ENCODE assay signal across 21 mouse cellular contexts in genomic region chr14:105830701-105831100, GRCm38 (mm10).
A peak's percentile ranks its signal among the peaks of the same experiment; 100 is the strongest.
DNase-seq lines count a peak whose midpoint lies in the region; ATAC-seq lines count a peak whose summit lies in the region.
"Had no signal": no experiment of that assay in that cellular context is flagged by ENCODE, and none has a peak within 500 bp of the region (broad histone marks: within the 10 kb centered on the region; RNA-seq: fewer than 3 reads in every experiment).

No protein-coding gene starts in this region.

- no peaks in the 10 kb centered on the region for H3K27me3 ChIP-seq in embryonic facial prominence, embryonic 14.5 days (replicated peaks; ENCODE audit: control insufficient read depth, insufficient read depth, low read length)
- H3K27me3 ChIP-seq in embryonic facial prominence, embryonic 10.5 days (replicated peaks; ENCODE audit: low read depth, poor library complexity, severe bottlenecking) = no peaks in the 10 kb centered on the region
- no peaks in the 10 kb centered on the region for H3K27me3 ChIP-seq in heart, embryonic 16.5 days (ENCODE audit: control insufficient read depth, insufficient read depth, low read length)
- no peaks in the 10 kb centered on the region for H3K27me3 ChIP-seq in lung, embryonic 16.5 days (ENCODE audit: control insufficient read depth, insufficient read depth, low read depth, low read length)
- no peaks in the 10 kb centered on the region for H3K27me3 ChIP-seq in forebrain, embryonic 11.5 days (ENCODE audit: control insufficient read depth, insufficient read depth, low read length)
- H3K27me3 ChIP-seq: limb, embryonic 12.5 days; megakaryocyte, embryonic 14.5 days; stomach, embryonic 15.5 days had no signal

- H3K9ac ChIP-seq in embryonic facial prominence, embryonic 14.5 days (ENCODE audit: low read depth, low read length) = no peak overlapping the region
- H3K9ac ChIP-seq in heart, embryonic 16.5 days (ENCODE audit: low read length) = no peak overlapping the region
- H3K9ac ChIP-seq in lung, embryonic 16.5 days (ENCODE audit: low read length) = no peak overlapping the region
- H3K9ac ChIP-seq in forebrain, embryonic 11.5 days (ENCODE audit: low read length) = no peak overlapping the region
- H3K9ac ChIP-seq: limb, embryonic 12.5 days; liver, embryonic 14.5 days; stomach, embryonic 15.5 days had no signal

- WGBS in embryonic facial prominence, embryonic 14.5 days = 78% methylated on average over 12 of the region's 12 CpGs
- 93% methylated on average over 12 of the region's 12 CpGs for WGBS in embryonic facial prominence, embryonic 10.5 days
- 52% methylated on average over 12 of the region's 12 CpGs for WGBS in heart, embryonic 16.5 days
- WGBS in lung, embryonic 16.5 days = 49% methylated on average over 12 of the region's 12 CpGs
- WGBS in forebrain, embryonic 11.5 days = 93% methylated on average over 12 of the region's 12 CpGs

- no peaks in the 10 kb centered on the region for H3K36me3 ChIP-seq in embryonic facial prominence, embryonic 14.5 days (ENCODE audit: control insufficient read depth, insufficient read depth, low read length)
- no peaks in the 10 kb centered on the region for H3K36me3 ChIP-seq in embryonic facial prominence, embryonic 10.5 days (replicated peaks)
- no peaks in the 10 kb centered on the region for H3K36me3 ChIP-seq in heart, embryonic 16.5 days (ENCODE audit: control insufficient read depth, insufficient read depth)
- H3K36me3 ChIP-seq in lung, embryonic 16.5 days (ENCODE audit: control insufficient read depth, insufficient read depth, low read length) = no peaks in the 10 kb centered on the region
- no peaks in the 10 kb centered on the region for H3K36me3 ChIP-seq in forebrain, embryonic 11.5 days (ENCODE audit: control insufficient read depth, insufficient read depth, low read length)
- H3K36me3 ChIP-seq: limb, embryonic 12.5 days; stomach, embryonic 15.5 days had no signal

- 0 out of 2 replicates have a peak overlapping the region, but pooled peaks have one; percentile 5 for H3K4me2 ChIP-seq in embryonic facial prominence, embryonic 14.5 days (ENCODE audit: low read depth, low read length)
- peak overlapping the region; percentile 3; the same call in 1 of the 2 replicates for H3K4me2 ChIP-seq in heart, embryonic 16.5 days (ENCODE audit: low read depth, low read length)
- H3K4me2 ChIP-seq in lung, embryonic 16.5 days (ENCODE audit: low read depth, low read length) = 0 out of 2 replicates have a peak overlapping the region, but pooled peaks have one; percentile 7
- no peak overlapping the region for H3K4me2 ChIP-seq in forebrain, embryonic 11.5 days (ENCODE audit: low read depth, low read length, severe bottlenecking)
- H3K4me2 ChIP-seq: limb, embryonic 12.5 days; stomach, embryonic 15.5 days had no signal

- no peak overlapping the region for H3K27ac ChIP-seq in embryonic facial prominence, embryonic 14.5 days (replicated peaks; ENCODE audit: low read depth, low read length)
- H3K27ac ChIP-seq in embryonic facial prominence, embryonic 10.5 days (replicated peaks) = no peak overlapping the region
- 0 out of 2 replicates have a peak overlapping the region, but pooled peaks have one; percentile 9 for H3K27ac ChIP-seq in heart, embryonic 16.5 days (ENCODE audit: low read length)
- peak overlapping the region; percentile 61 for H3K27ac ChIP-seq in lung, embryonic 16.5 days (ENCODE audit: low read length)
- no peak overlapping the region for H3K27ac ChIP-seq in forebrain, embryonic 11.5 days (ENCODE audit: low read depth, low read length)
- H3K27ac ChIP-seq: hindbrain, postnatal 0 days; layer of hippocampus, adult 2 months; limb, embryonic 12.5 days; liver, embryonic 14.5 days; stomach, embryonic 15.5 days had no signal

- no peaks in the 10 kb centered on the region for H3K4me1 ChIP-seq in embryonic facial prominence, embryonic 14.5 days (ENCODE audit: control insufficient read depth, insufficient read depth, low read length)
- H3K4me1 ChIP-seq in embryonic facial prominence, embryonic 10.5 days = no peaks in the 10 kb centered on the region
- H3K4me1 ChIP-seq in heart, embryonic 16.5 days (ENCODE audit: control insufficient read depth, insufficient read depth, low read length) = peaks cover 4% of the 10 kb centered on the region
- H3K4me1 ChIP-seq in lung, embryonic 16.5 days (replicated peaks; ENCODE audit: control insufficient read depth, insufficient read depth, low read length) = no peaks in the 10 kb centered on the region
- H3K4me1 ChIP-seq in forebrain, embryonic 11.5 days (replicated peaks; ENCODE audit: control insufficient read depth, insufficient read depth, low read length) = no peaks in the 10 kb centered on the region
- H3K4me1 ChIP-seq: megakaryocyte, embryonic 14.5 days; stomach, embryonic 15.5 days had no signal

- DNase-seq in embryonic facial prominence, embryonic 14.5 days (ENCODE audit: low spot score) = no peak
- no peak for DNase-seq in embryonic facial prominence, embryonic 10.5 days (ENCODE audit: low spot score)
- no peak for DNase-seq in heart, postnatal 36 days
- DNase-seq in testis, postnatal 10 days (ENCODE audit: low spot score) = peak; percentile 54
- DNase-seq in thymus, postnatal 10 days (ENCODE audit: low spot score in 2 of 2) = no peak
- no peak for DNase-seq in forebrain, embryonic 11.5 days (ENCODE audit: low spot score)
- DNase-seq: adrenal gland, postnatal 10 days; cerebellum, adult 11-12 months; kidney, adult 11 months; kidney, postnatal 10 days; thymus, postnatal 25 days had no signal

- ATAC-seq in embryonic facial prominence, embryonic 14.5 days (ENCODE audit: low read depth) = no peak
- peak; percentile 52 for ATAC-seq in heart, embryonic 16.5 days (replicated peaks; ENCODE audit: extremely low read depth, insufficient read depth, low FRiP score)
- ATAC-seq in lung, embryonic 16.5 days (ENCODE audit: low read depth) = peak; percentile 95
- ATAC-seq in forebrain, embryonic 11.5 days (replicated peaks; ENCODE audit: low FRiP score) = no peak
- ATAC-seq: forebrain, embryonic 16.5 days; hindbrain, postnatal 0 days; midbrain, embryonic 16.5 days had no signal

- intact Hi-C loops in heart, postnatal 36 days (cut with DNase I) = no loop called here

- H3K4me3 ChIP-seq in embryonic facial prominence, embryonic 14.5 days (ENCODE audit: low read depth, low read length) = no peak overlapping the region
- H3K4me3 ChIP-seq in embryonic facial prominence, embryonic 10.5 days = no peak overlapping the region
- H3K4me3 ChIP-seq in heart, embryonic 16.5 days (ENCODE audit: low read length) = no peak overlapping the region
- H3K4me3 ChIP-seq in lung, embryonic 16.5 days (ENCODE audit: low read length) = no peak overlapping the region
- H3K4me3 ChIP-seq in forebrain, embryonic 11.5 days (ENCODE audit: low read depth, low read length) = no peak overlapping the region
- H3K4me3 ChIP-seq: layer of hippocampus, adult 2 months; limb, embryonic 12.5 days; megakaryocyte, embryonic 14.5 days; stomach, embryonic 15.5 days had no signal

- no peaks in the 10 kb centered on the region for H3K9me3 ChIP-seq in embryonic facial prominence, embryonic 14.5 days (ENCODE audit: control insufficient read depth, low read length)
- H3K9me3 ChIP-seq in embryonic facial prominence, embryonic 10.5 days = no peaks in the 10 kb centered on the region
- H3K9me3 ChIP-seq in heart, embryonic 16.5 days (replicated peaks; ENCODE audit: control insufficient read depth, low read length) = no peaks in the 10 kb centered on the region
- no peaks in the 10 kb centered on the region for H3K9me3 ChIP-seq in lung, embryonic 16.5 days (ENCODE audit: control insufficient read depth, low read length)
- H3K9me3 ChIP-seq in forebrain, embryonic 11.5 days (ENCODE audit: control insufficient read depth, low read length) = no peaks in the 10 kb centered on the region
- H3K9me3 ChIP-seq: limb, embryonic 12.5 days; megakaryocyte, embryonic 14.5 days; stomach, embryonic 15.5 days had no signal

Comparison
In these comparisons a context has a peak if more than half of its experiments do, and no peak if none do; other contexts are left out.
1. ATAC-seq: peak in heart, embryonic 16.5 days (single experiment) and lung, embryonic 16.5 days (single experiment); none in embryonic facial prominence, embryonic 14.5 days (single experiment) and forebrain, embryonic 11.5 days (single experiment).
2. H3K27ac ChIP-seq: peak in heart, embryonic 16.5 days (single experiment) and lung, embryonic 16.5 days (single experiment); none in embryonic facial prominence, embryonic 14.5 days (single experiment), embryonic facial prominence, embryonic 10.5 days (single experiment) and forebrain, embryonic 11.5 days (single experiment).